Mouse (Mus musculus) hindbrain, embryonic 14.5 days (tissue): ENCODE measurements around the gene Zc3h12d. TPM values are rescaled to one million over a fixed set of nuclear protein-coding genes. Genes with fewer than 3 reads are reported as not detected.

Experiments
- ATAC-seq: fragments of 200-750 bp; cut with Nextera tagmentation; 2 replicates; pipeline ENCODE4 v1.8.0; 2017; ENCODE audit warnings: moderate number of reproducible peaks, mild to moderate bottlenecking, moderate TSS enrichment, moderate library complexity; ENCODE audit not compliant: low FRiP score
- DNase-seq: peaks from one replicate; pipeline ENCODE4 v3.0.0-alpha.2; 2015; ENCODE audit warnings: low spot score
- H3K27ac ChIP-seq: fragments of 300-500 bp; sonication (generic); 2 replicates; pipeline ENCODE4 v1.5.1; 2014; ENCODE audit warnings: mild to moderate bottlenecking, moderate library complexity
- H3K27me3 ChIP-seq: fragments of 300-500 bp; sonication (generic); 2 replicates; pipeline ENCODE4 v1.6.1; 2014; ENCODE audit warnings: mild to moderate bottlenecking, low read length, mixed read lengths; ENCODE audit not compliant: control insufficient read depth, insufficient read depth
- H3K36me3 ChIP-seq: fragments of 300-500 bp; sonication (generic); replicated peaks from 2 replicates; pipeline ENCODE4 v1.6.1; 2014; ENCODE audit not compliant: control insufficient read depth, insufficient read depth
- H3K4me1 ChIP-seq: fragments of 300-500 bp; sonication (generic); replicated peaks from 2 replicates; pipeline ENCODE4 v1.6.1; 2014; ENCODE audit warnings: antibody characterized with exemption, low read length, mixed read lengths; ENCODE audit not compliant: control insufficient read depth, insufficient read depth
- H3K4me2 ChIP-seq: fragments of 300-500 bp; sonication (generic); replicated peaks from 2 replicates; pipeline ENCODE4 v1.6.1; 2014; ENCODE audit warnings: mild to moderate bottlenecking, moderate library complexity
- H3K4me3 ChIP-seq: fragments of 300-500 bp; sonication (generic); replicated peaks from 2 replicates; pipeline ENCODE4 v1.5.1; 2014; ENCODE audit warnings: mild to moderate bottlenecking, low read length
- H3K9ac ChIP-seq: fragments of 300-500 bp; sonication (generic); 2 replicates; pipeline ENCODE4 v1.6.1; 2014
- H3K9me3 ChIP-seq: fragments of 300-500 bp; sonication (generic); 2 replicates; pipeline ENCODE4 v1.6.1; 2016; ENCODE audit warnings: low read length; ENCODE audit not compliant: control insufficient read depth
- WGBS: fragments of 180-500 bp; shearing (Covaris S2); extraction: QIAGEN DNeasy Blood & Tissue Kit; methylation state at CpG from one replicate; pipeline ENCODE4 v1.1.7; 2014; 5-methylcytosine and 5-hydroxymethylcytosine counted together
- polyA plus RNA-seq: library from polyadenylated mRNA; unstranded; fragments of >200 nt; fragmentation: Nextera tagmentation; extraction: Ambion mirVana; gene quantifications from 2 replicates; pipeline ENCODE4 v1.2.1, GENCODE M21; 2014

Gene Zc3h12d
- polyA plus RNA-seq, 1 experiment from 2014 or later = 0.25 TPM

DNA sequence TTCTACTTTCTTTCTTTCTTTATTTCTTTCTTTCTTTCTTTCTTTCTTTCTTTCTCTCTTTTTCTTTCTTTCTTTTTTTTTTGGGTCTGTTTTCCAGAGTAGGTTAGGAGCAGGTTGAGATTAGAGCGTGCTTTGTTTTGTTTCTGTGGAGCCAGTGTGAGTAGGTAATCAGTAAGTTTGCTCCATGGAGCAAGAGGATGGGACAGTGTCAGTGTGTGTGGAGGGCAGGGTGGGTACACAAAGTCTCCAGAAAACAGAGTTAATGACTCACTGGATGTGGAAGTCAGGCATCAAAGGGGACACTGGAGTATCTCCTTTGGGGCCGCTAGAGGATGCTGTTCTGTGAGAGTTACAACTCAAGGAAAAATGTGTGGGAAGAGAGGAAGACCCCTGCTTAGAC, 4.6 kb downstream of the Zc3h12d start:
- H3K9me3 ChIP-seq = no peaks in the 10 kb centered on the region
- no peak overlapping the region for H3K9ac ChIP-seq
- WGBS = 76% methylated on average over 2 of the region's 2 CpGs
- H3K4me2 ChIP-seq = no peak overlapping the region
- no peak overlapping the region for H3K4me3 ChIP-seq
- no peaks in the 10 kb centered on the region for H3K36me3 ChIP-seq
- H3K27ac ChIP-seq = no peak overlapping the region
- DNase-seq (no peak), ATAC-seq (no peak)
- H3K4me1 ChIP-seq = no peaks in the 10 kb centered on the region; the same call in 1 of the 2 replicates
- no peaks in the 10 kb centered on the region for H3K27me3 ChIP-seq

DNA sequence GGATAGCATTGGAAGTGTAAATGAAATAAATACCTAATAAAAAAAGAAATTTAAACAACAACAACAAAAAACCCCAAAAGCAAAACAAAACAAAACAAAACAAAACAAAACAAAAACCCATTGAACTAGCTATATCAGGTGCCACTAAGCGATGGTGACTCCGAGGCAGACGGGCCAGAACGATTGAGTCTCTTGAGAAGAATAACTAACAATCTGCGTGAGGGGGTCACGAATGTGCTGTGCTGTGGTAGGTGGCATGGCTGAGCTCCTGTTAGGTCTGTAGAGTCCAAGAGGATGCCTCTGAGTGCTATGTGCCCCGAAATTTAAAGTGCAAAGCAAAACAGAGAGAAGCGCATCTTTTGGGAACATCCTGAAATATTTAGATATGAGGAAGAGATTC, 5.2 kb downstream of the Zc3h12d start:
- WGBS = 96% methylated on average over 8 of the region's 8 CpGs
- Histone ChIP-seq H3K27me3 (no peaks in the 10 kb centered on the region), H3K9ac (no peak overlapping the region), H3K4me2 (no peak overlapping the region), H3K36me3 (no peaks in the 10 kb centered on the region), H3K4me3 (no peak overlapping the region), H3K9me3 (no peaks in the 10 kb centered on the region), H3K4me1 (no peaks in the 10 kb centered on the region), H3K27ac (no peak overlapping the region)
- DNase-seq (no peak), ATAC-seq (no peak)

DNA sequence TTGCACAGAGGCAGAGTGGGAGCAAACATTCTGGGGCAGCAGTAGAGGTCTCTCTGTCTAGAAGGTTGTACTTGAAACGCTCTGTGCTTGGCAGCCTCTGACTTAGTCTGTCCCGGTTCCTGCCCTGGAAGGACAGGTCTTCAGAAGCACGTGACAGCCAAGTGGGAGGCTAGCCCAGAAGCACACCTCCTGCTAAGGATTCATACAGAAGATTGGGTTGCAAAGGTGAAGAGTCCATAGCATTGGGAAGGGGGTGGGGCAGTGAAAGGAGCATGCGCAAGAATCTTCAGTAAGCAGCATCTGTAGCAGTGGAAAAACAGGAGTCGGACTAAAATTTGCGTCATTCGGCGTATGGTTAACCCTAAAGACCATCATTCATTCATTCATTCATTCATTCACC, 5.8 kb downstream of the Zc3h12d start:
- no peak overlapping the region for H3K27ac ChIP-seq
- H3K4me1 ChIP-seq = no peaks in the 10 kb centered on the region
- ATAC-seq (no peak), DNase-seq (no peak)
- no peak overlapping the region for H3K4me3 ChIP-seq
- H3K4me2 ChIP-seq = no peak overlapping the region
- no peaks in the 10 kb centered on the region for H3K36me3 ChIP-seq
- no peaks in the 10 kb centered on the region for H3K27me3 ChIP-seq
- H3K9me3 ChIP-seq = no peaks in the 10 kb centered on the region
- no peak overlapping the region for H3K9ac ChIP-seq
- 89% methylated on average over 8 of the region's 8 CpGs for WGBS

GRCm38 (mm10) chr10:7838874-7839421, 6.7 kb downstream of the Zc3h12d start:
- DNase-seq (no peak), ATAC-seq (no peak)
- Histone ChIP-seq H3K4me2 (no peak overlapping the region), H3K27me3 (no peaks in the 10 kb centered on the region), H3K4me1 (no peaks in the 10 kb centered on the region), H3K9me3 (no peaks in the 10 kb centered on the region), H3K4me3 (no peak overlapping the region), H3K36me3 (no peaks in the 10 kb centered on the region), H3K27ac (no peak overlapping the region), H3K9ac (no peak overlapping the region)
- 84% methylated on average over 5 of the region's 5 CpGs for WGBS

- Histone ChIP-seq H3K9me3 (no peaks in the 10 kb centered on the region), H3K27me3 (no peaks in the 10 kb centered on the region), H3K36me3 (no peaks in the 10 kb centered on the region), H3K4me1 (no peaks in the 10 kb centered on the region), H3K27ac (no peak overlapping the region), H3K4me2 (no peak overlapping the region), H3K4me3 (no peak overlapping the region), H3K9ac (no peak overlapping the region)
- no peak for DNase-seq
- peak; percentile 62; the same call in 1 of the 2 replicates for ATAC-seq
- 78% methylated on average over 22 of the region's 22 CpGs for WGBS
Observed at GRCm38 (mm10) chr10:7839551-7840352, 7.5 kb downstream of the Zc3h12d start.

- 81% methylated on average over 2 of the region's 2 CpGs for WGBS
- no peak for DNase-seq
- H3K9me3 ChIP-seq = no peaks in the 10 kb centered on the region
- no peak overlapping the region for H3K4me2 ChIP-seq
- H3K27ac ChIP-seq = no peak overlapping the region
- no peaks in the 10 kb centered on the region for H3K4me1 ChIP-seq
- H3K27me3 ChIP-seq = no peaks in the 10 kb centered on the region
- ATAC-seq = no peak
- no peaks in the 10 kb centered on the region for H3K36me3 ChIP-seq
- no peak overlapping the region for H3K9ac ChIP-seq
- no peak overlapping the region for H3K4me3 ChIP-seq
Observed at GRCm38 (mm10) chr10:7840353-7840733, 8.1 kb downstream of the Zc3h12d start.

DNA sequence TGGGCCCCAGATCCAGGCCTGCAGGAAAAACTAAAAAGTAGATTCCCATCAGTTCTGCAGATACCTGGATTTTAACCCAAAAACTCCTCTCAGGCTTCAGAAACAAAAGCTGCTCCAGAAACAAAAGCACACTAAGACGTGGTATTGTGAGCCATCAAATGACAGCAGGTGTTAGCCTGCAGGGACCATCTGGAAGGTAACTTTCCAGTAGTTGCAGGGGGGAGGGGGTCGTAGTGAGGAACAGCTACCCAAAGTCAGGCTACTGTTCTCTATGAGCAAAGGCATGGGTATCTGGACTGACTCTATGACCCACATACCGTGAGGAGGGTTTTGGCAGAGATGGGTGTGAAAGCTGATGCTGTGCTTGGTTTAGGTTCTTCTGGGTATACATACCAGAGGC, 8.5 kb downstream of the Zc3h12d start:
- WGBS = 60% methylated on average over 3 of the region's 3 CpGs
- Histone ChIP-seq H3K4me1 (no peaks in the 10 kb centered on the region), H3K27ac (no peak overlapping the region), H3K9ac (no peak overlapping the region), H3K9me3 (no peaks in the 10 kb centered on the region), H3K27me3 (no peaks in the 10 kb centered on the region), H3K4me3 (no peak overlapping the region), H3K4me2 (no peak overlapping the region), H3K36me3 (no peaks in the 10 kb centered on the region)
- ATAC-seq = no peak
- DNase-seq = no peak

GRCm38 (mm10) chr10:7841571-7842080, 9.4 kb downstream of the Zc3h12d start:
- no peak for DNase-seq
- no peaks in the 10 kb centered on the region for H3K4me1 ChIP-seq
- H3K36me3 ChIP-seq = no peaks in the 10 kb centered on the region

GRCm38 (mm10) chr10:7843181-7843580, 10.9 kb downstream of the Zc3h12d start:
- H3K4me3 ChIP-seq = no peak overlapping the region
- no peak overlapping the region for H3K4me2 ChIP-seq
- H3K27me3 ChIP-seq = no peaks in the 10 kb centered on the region
- no peak overlapping the region for H3K9ac ChIP-seq
- 95% methylated on average over 4 of the region's 4 CpGs for WGBS
- DNase-seq = no peak
- no peaks in the 10 kb centered on the region for H3K4me1 ChIP-seq
- H3K9me3 ChIP-seq = no peaks in the 10 kb centered on the region
- no peak for ATAC-seq
- H3K36me3 ChIP-seq = no peaks in the 10 kb centered on the region
- no peak overlapping the region for H3K27ac ChIP-seq

More at GRCm38 (mm10) chr10:7841571-7842080, 9.4 kb downstream of the Zc3h12d start:
- H3K27ac ChIP-seq = no peak overlapping the region
- H3K9me3 ChIP-seq = no peaks in the 10 kb centered on the region
- no peak overlapping the region for H3K9ac ChIP-seq
- no peak for ATAC-seq
- H3K4me3 ChIP-seq = no peak overlapping the region
- no peak overlapping the region for H3K4me2 ChIP-seq
- WGBS = 69% methylated on average over 14 of the region's 14 CpGs
- no peaks in the 10 kb centered on the region for H3K27me3 ChIP-seq
